Mouse (Mus musculus) bone marrow macrophage, adult 2 months (primary cell): Measurements from ENCODE around the gene Cd34.

ENCODE experiments used
- CTCF ChIP-seq: IDR thresholded peaks from 2 replicates; pipeline ENCODE4 v1.5.1; 2012; ENCODE audit warnings: low read depth, mild to moderate bottlenecking, low read length, moderate library complexity
- POLR2A ChIP-seq: IDR thresholded peaks from 2 replicates; pipeline ENCODE4 v1.6.1; 2012; ENCODE audit warnings: mild to moderate bottlenecking, low read depth, low read length, borderline replicate concordance

GRCm38 (mm10) chr1:194993409-194993988, 54.9 kb downstream of the Cd34 start:
- TF ChIP-seq CTCF (no peak), POLR2A (no peak)
